Mouse (Mus musculus) kidney, adult 11 months (tissue): Measurements from ENCODE around the gene Olfr971.
"Not testable (repeated sequence)": the region's sequence is repeated elsewhere in the genome, so short reads cannot be mapped to it uniquely, and the experiment has no call there.

Experiments used
- DNase-seq: peaks from one replicate; pipeline ENCODE4 v3.0.0; 2022

Gene Olfr971

DNA sequence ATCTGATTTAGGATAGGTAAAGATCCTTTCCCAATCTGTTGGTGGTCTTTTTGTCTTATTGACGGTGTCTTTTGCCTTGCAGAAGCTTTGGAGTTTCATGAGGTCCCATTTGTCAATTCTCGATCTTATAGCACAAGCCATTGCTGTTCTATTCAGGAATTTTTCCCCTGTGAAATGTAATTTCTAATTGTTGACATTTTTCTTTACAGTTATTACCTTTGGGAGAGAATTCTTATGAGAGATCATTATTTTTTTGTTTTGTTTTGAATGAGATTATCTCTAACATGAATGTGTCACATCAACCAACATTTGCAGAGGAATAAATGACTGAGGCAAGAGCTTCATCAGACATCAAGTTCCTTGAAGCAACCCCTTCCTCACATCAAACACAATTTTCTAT lies at the start of gene Olfr971:
Gene Olfr971 (plus strand): TSS at position 301 of the 400 bp plus-strand sequence.
- DNase-seq = not testable (repeated sequence)

DNA sequence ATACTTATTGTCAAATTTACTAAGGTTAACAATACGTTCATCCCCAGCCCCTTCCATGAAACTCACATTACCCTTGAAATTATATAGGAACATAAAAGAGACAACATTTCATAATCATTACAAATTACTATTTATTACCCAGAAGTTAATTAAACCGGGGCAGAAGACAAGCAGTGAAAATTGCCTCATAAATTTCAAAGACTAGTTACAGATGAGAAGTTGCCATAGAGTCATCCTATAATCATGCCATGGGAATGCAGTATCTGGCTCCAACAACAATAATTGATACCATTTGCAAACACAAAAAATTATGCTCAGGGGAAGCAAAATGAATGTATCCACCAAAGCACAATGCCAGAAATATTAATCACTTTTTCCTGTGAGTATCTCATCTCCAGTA lies 46.1 kb upstream of the Olfr971 start, which contains the start of gene Olfr969:
Gene Olfr969 (plus strand): TSS at position 388 of the 400 bp plus-strand sequence.
- DNase-seq = no peak

DNA sequence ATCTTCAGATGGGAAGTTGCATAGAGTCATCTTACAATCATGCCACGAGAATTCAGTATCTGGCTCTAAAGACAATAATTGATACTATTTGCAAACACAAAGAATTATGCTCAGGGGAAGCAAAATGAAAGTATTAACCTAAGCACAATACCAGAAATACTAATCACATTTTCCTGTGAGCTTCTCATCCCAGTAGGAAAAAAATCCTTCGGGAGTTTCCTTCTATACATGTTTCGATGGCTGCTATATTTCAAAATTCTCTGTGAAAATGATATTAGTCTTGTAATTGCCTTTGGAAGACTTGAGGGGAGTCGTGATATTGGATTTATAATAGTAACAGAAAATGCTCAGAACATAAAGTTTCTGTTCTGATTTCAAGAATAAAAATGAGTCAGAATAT lies 28.1 kb upstream of the Olfr971 start, which contains the start of gene Olfr970:
Gene Olfr970 (plus strand): TSS at position 301 of the 400 bp plus-strand sequence.
- DNase-seq = no peak

DNA sequence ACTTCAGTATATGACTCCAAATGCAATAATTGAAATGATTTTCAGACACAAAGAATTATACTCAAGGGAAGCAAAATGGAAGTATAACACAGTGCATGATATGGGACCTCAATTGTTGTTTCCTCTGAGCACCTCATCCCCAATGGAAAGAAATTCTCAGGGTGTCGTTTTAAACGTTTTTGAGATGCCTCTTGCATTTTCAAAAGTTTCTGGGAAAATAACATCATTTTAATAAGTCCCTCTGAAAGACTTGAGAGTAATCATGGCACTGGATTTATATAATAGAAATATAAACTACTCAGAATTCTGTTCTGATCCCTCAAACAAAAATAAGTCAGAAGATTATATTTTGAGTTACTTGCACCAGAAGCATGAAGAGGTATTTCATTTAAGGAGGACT lies 29.4 kb downstream of the Olfr971 start, which contains the start of gene Olfr972:
Gene Olfr972 (plus strand): TSS at position 301 of the 400 bp plus-strand sequence.
- DNase-seq = no peak

DNA sequence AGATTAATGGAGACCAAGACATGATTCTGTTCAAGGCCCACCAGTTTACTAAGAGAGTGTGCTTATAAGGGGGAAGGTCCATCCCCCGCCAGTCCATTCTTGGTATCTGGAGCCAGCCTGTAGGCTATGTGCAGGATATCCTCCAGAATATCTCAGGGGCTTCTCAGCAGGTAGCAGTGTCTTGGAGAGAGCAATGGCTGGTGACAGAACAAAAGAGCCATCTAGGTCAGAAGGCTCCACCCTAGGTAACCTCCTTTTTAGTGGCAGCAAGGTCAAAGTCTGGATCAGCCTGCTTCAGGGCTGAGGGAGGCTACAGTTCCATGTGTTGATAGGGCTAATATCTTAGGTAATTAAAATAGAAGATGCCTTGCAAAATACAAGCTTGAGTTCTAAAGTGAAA lies 35.3 kb downstream of the Olfr971 start:
- not testable (repeated sequence) for DNase-seq

DNA sequence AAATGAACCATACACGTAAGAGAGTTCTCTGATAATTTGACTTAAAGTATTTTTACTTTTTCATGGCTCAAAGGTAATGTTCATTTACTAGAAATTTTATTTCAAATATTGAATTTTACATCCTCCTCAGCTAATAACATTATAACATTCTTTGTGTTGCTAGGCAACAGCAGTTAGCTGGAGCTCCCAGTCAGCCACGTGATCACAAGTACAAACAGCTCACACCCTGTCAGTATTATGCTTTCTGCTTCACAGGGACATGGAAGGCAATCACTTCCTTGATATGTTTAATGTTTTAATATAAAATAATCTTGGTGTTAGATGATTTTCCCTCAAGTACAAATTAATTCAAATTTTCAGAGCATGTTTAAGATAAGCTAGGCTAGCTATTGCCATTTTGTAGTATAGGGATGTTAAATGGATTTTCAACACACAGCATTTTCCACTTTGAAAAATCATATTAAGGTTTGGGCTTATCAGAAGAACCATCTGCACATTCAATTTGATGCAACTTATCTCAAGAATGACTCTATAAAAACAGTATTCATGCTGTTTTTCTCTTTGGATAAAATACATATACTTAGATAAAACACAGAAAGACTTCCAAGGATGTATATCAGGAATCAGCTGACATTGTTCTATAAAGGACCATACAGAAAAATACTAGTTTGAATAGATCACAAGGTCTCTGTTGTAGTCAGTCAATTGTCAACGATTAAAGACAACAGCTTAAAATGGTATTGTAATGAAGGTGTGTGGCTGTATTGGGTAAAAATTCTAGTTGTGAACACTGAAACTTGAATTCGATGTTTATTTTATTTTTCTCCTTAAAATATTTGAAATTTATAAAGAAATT lies 41.1 kb downstream of the Olfr971 start:
- DNase-seq = not testable (repeated sequence)
